Mouse (Mus musculus) kidney, adult 2 months (tissue): Measurements from ENCODE around the gene Pck2. TPM values are rescaled to one million over a fixed set of nuclear protein-coding genes. Genes with fewer than 3 reads are reported as not detected.

Source experiments
- DNase-seq: peaks from one replicate; pipeline ENCODE4 v3.0.0; 2021
- H3K27ac ChIP-seq: fragments of 200-500 bp; 2 replicates; pipeline ENCODE4 v1.5.1; 2012; ENCODE audit warnings: low read depth, low read length, control low read depth, inconsistent platforms; ENCODE audit not compliant: insufficient read depth
- H3K27me3 ChIP-seq: fragments of 200-500 bp; replicated peaks from 2 replicates; pipeline ENCODE4 v1.6.1; 2012; ENCODE audit warnings: mild to moderate bottlenecking, moderate library complexity, low read length, inconsistent platforms; ENCODE audit not compliant: control insufficient read depth, insufficient read depth
- H3K36me3 ChIP-seq: fragments of 200-500 bp; 2 replicates; pipeline ENCODE4 v1.6.1; 2012; ENCODE audit warnings: mild to moderate bottlenecking, moderate library complexity, low read length, inconsistent platforms; ENCODE audit not compliant: control insufficient read depth, insufficient read depth
- H3K4me1 ChIP-seq: fragments of 200-500 bp; 2 replicates; pipeline ENCODE4 v1.6.1; 2011; ENCODE audit warnings: low read length; ENCODE audit not compliant: control insufficient read depth, insufficient read depth
- H3K4me3 ChIP-seq: fragments of 200-500 bp; 2 replicates; pipeline ENCODE4 v1.5.1; 2011; ENCODE audit warnings: mild to moderate bottlenecking, low read depth, low read length, control low read depth; ENCODE audit not compliant: insufficient read depth
- CTCF ChIP-seq: fragments of 200-500 bp; conservative IDR thresholded peaks from 2 replicates; pipeline ENCODE4 v1.5.1; 2011; ENCODE audit warnings: low read depth, mild to moderate bottlenecking, control low read depth, low read length, moderate library complexity, mixed read lengths; ENCODE audit not compliant: insufficient read depth, insufficient read length
- POLR2A ChIP-seq: fragments of 200-500 bp; IDR thresholded peaks from one replicate; pipeline ENCODE4 v1.6.1; 2011; ENCODE audit warnings: low read depth, low read length, control low read depth
- WGBS: fragments of 180-500 bp; shearing (Covaris S2); methylation state at CpG from one replicate; pipeline ENCODE4 v1.1.7; 2018; 5-methylcytosine and 5-hydroxymethylcytosine counted together
- polyA plus RNA-seq: library from polyadenylated mRNA; depleted of rRNA; stranded (reverse); fragments of >200 nt; gene quantifications from 2 replicates; pipeline ENCODE4 v1.2.3, GENCODE M21; 2012

The Pck2 gene
- polyA plus RNA-seq, 1 experiment = 22.9 TPM

- no peak for DNase-seq
- WGBS = 93% methylated on average over 4 of the region's 4 CpGs
Observed at GRCm38 (mm10) chr14:55515846-55516245, 24.2 kb upstream of the Pck2 start.

GRCm38 (mm10) chr14:55518897-55519296 lies 21.2 kb upstream of the Pck2 start:
- DNase-seq = no peak
- Histone ChIP-seq H3K27ac (no peak overlapping the region), H3K4me1 (no peaks in the 10 kb centered on the region), H3K4me3 (no peak overlapping the region), H3K36me3 (no peaks in the 10 kb centered on the region), H3K27me3 (peaks cover 1% of the 10 kb centered on the region; the same call in 1 of the 2 replicates)
- no peak for TF ChIP-seq POLR2A
- no peak for TF ChIP-seq CTCF
- WGBS = 68% methylated on average over 2 of the region's 2 CpGs

More at GRCm38 (mm10) chr14:55515846-55516245, 24.2 kb upstream of the Pck2 start:
- no peaks in the 10 kb centered on the region; the same call in 1 of the 2 replicates for H3K27me3 ChIP-seq
- TF ChIP-seq POLR2A = no peak
- TF ChIP-seq CTCF = no peak
- H3K4me3 ChIP-seq = no peak overlapping the region
- H3K4me1 ChIP-seq = no peaks in the 10 kb centered on the region
- no peaks in the 10 kb centered on the region for H3K36me3 ChIP-seq
- H3K27ac ChIP-seq = no peak overlapping the region

GRCm38 (mm10) chr14:55519604-55520003 lies 20.5 kb upstream of the Pck2 start:
- 75% methylated on average over 4 of the region's 4 CpGs for WGBS

DNA sequence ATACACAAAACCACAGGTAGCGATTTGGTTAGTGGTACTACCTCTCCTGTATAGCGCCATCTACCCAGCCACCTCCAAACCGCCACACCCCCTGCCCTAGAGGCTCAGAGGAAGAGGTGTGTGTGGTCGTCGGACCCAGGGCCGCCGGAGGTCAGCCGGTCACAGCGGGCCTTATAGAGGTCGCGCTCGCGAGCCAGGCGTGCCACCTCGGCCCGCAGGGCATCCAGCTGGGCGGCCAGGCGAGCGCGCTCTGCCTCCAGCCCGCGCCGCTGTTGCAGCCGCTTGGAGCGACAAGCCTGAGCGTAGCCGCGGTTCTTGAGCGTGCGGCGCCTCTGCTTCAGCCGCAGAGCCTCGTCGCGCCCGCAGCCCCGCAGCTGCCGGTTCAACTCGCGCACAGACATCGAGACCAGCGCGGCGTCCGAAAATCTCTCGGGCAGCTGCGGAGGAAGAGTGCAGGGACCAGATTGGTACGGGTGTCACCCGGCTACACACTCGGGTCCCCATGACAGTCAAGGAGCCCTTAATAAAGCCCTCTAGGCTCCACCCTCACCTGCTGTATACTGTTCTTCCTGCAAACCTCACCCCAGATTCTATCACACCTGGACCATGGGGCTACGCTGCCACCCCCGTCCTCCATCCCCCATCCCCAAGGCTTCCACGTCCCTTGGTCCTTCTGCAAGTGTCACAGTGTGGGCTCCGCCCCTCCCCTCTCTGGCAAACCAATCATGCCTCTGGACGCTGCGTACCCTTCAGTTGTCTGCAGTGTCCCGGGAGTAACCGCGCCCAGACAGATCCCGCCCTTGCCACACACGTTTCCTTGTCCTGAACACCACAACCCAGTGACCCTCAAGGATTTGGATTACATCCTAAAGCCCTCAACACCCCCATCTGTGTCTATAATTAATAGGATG lies 19.4 kb upstream of the Pck2 start:
- peak overlapping the region; percentile 20; the same call in 1 of the 2 replicates for H3K4me3 ChIP-seq
- no peaks in the 10 kb centered on the region for H3K36me3 ChIP-seq
- H3K27me3 ChIP-seq = peaks cover 1% of the 10 kb centered on the region; the same call in 1 of the 2 replicates
- WGBS = 2% methylated on average over 61 of the region's 61 CpGs
- H3K27ac ChIP-seq = no peak overlapping the region
- peak; percentile 9 for DNase-seq
- H3K4me1 ChIP-seq = no peaks in the 10 kb centered on the region
- TF ChIP-seq CTCF = no peak
- TF ChIP-seq POLR2A = no peak

More at GRCm38 (mm10) chr14:55519604-55520003, 20.5 kb upstream of the Pck2 start:
- Histone ChIP-seq H3K27ac (no peak overlapping the region), H3K4me1 (no peaks in the 10 kb centered on the region), H3K36me3 (no peaks in the 10 kb centered on the region), H3K27me3 (peaks cover 1% of the 10 kb centered on the region; the same call in 1 of the 2 replicates), H3K4me3 (no peak overlapping the region)
- DNase-seq = no peak
- no peak for TF ChIP-seq POLR2A
- TF ChIP-seq CTCF = no peak

- Histone ChIP-seq H3K4me3 (no peak overlapping the region), H3K4me1 (no peaks in the 10 kb centered on the region), H3K27me3 (peaks cover 1% of the 10 kb centered on the region; the same call in 1 of the 2 replicates), H3K27ac (no peak overlapping the region), H3K36me3 (no peaks in the 10 kb centered on the region)
- TF ChIP-seq POLR2A (no peak), CTCF (no peak)
- DNase-seq = no peak
- WGBS = 55% methylated on average over 4 of the region's 4 CpGs
Observed at GRCm38 (mm10) chr14:55524062-55524461, 16.0 kb upstream of the Pck2 start.

DNA sequence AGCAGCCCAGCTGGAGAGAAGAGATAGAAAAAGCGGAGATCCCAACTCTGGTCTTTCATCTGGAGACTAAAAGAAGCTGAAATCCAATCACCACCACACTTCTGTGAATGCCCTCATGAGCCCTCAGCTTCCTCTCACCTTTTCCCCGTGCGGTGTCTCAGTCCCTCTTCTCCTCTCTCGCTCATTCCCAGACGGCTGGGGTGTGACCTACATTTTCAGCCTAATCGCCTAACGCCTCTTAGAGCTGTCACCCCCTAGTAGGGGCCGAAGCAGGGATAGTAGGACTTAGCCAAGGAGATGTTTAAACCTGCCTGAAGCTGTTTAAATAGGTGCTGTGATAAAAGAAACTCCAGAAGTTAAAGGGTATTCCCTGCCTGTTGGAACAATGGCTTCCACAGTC lies 15.3 kb upstream of the Pck2 start, which contains the start of gene Nrl:
Gene Nrl, minus strand, starts transcription at position 197 of the 400 bp plus-strand sequence.
- no peak within 1 kb of the TSS for H3K27ac ChIP-seq
- H3K4me3 ChIP-seq = no peak within 1 kb of the TSS
- TF ChIP-seq CTCF = no peak
- TF ChIP-seq POLR2A = no peak
- peaks cover 1% of the 10 kb centered on the region; the same call in 1 of the 2 replicates for H3K27me3 ChIP-seq
- no peak for DNase-seq
- no peaks in the 10 kb centered on the region for H3K36me3 ChIP-seq
- H3K4me1 ChIP-seq = no peaks in the 10 kb centered on the region
- 43% methylated on average over 8 of the region's 8 CpGs for WGBS

GRCm38 (mm10) chr14:55526674-55527073 lies 13.4 kb upstream of the Pck2 start:
- WGBS = 83% methylated on average over 2 of the region's 2 CpGs
- Histone ChIP-seq H3K27me3 (no peaks in the 10 kb centered on the region), H3K4me3 (no peak overlapping the region), H3K36me3 (no peaks in the 10 kb centered on the region), H3K4me1 (no peaks in the 10 kb centered on the region), H3K27ac (no peak overlapping the region)
- no peak for DNase-seq
- TF ChIP-seq POLR2A (no peak), CTCF (no peak)
